Mouse (Mus musculus): ENCODE results near the gene Itih2.

Gene Itih2

DNA sequence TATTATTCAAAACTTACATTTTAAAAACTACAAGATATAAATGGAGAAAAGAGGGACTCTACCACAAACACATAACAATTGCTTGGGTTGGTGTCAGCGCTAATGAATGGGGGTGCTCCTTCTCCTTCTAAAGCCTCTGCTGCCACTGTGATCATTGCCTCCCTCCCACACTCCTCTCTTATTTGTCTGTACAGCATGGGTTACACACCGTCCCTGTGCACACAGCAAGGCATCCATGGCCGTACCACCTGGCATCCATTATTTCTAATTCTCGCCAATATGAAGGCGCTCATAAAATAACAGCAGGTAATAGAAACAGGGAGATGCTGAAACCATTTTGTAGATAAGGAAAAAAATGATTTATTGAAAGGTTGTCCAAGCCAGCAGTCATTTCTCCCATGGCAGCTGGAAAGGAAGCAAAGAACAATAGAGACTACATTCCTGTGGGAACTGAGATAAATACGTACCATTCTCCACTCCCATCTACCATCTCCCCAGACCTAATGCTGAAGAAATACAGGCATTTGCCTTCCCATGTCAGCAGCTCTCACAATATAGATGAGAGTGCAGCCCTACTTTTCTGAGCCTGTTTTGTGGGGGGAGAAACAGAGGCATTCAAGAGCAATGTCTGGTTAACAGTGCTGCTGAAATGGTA, 22.5 kb downstream of the Itih2 start:
- DNase-seq: no peak

DNA sequence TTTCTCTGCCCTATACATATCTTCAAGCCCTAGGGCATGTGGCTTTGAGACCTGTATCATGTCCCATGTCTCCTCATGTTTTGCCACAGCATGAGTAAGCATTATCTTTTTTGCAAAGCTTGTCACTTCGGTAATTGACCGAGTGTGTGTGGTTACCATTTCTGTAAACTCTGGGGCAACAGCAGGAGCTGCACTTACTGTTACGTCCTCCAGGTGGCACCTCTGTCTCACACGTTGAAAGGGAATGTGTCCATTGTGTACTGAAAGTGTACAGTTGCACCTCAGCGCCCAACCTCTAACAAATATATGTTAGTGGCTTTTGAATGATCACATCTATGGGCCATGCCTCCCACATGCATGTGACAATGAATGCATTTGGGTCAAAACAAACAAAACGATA, 30.0 kb downstream of the Itih2 start:
- DNase-seq: peak; percentile 44

DNA sequence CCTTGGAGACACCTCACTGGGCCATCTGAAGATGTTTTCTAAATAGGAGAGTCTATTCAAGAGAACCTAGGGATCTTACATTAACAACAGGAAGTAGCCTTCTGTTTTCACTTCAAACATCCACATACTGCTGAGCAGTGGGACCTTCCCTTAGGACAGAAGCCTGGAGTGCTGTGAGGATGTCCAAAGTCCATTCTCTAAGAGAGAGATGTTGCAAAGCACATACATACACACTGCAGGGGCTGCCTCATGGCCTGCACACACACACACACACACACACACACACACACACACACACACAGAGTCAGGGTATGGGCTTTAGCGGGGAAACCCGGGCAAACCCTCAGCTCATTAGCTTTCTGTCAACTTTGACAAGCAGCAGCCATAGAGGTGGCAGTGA, 30.7 kb downstream of the Itih2 start:
- DNase-seq: no peak

DNA sequence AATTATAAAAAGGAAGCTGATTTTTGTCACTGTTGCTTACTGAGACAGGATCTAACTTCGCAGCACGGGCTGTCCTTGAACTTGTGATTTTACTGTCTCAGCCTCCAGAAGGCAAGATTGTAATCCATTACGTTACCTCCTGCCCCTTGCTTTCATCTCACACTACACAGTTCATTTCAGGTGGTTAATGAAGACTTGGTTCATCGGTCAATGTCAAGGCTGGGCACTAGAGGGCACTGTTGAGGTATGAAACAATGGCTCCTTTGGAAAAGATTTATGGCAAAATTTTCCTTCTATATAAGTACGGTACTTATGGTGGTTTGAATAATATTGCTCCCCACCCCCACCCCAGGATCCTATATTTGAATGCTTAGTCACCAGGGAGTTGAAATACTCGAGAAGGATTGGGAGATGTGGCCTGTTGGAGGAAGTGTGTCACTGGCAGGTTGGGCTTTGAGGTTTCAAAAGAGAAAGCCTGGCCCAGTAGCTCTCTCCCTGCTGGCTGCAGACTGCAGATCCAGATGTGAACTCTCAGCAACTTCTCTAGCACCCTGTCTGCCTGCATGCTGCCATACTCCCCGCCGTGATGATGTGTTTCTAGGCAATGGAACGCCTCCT, 32.5 kb downstream of the Itih2 start:
- DNase-seq: peak; percentile 51

DNA sequence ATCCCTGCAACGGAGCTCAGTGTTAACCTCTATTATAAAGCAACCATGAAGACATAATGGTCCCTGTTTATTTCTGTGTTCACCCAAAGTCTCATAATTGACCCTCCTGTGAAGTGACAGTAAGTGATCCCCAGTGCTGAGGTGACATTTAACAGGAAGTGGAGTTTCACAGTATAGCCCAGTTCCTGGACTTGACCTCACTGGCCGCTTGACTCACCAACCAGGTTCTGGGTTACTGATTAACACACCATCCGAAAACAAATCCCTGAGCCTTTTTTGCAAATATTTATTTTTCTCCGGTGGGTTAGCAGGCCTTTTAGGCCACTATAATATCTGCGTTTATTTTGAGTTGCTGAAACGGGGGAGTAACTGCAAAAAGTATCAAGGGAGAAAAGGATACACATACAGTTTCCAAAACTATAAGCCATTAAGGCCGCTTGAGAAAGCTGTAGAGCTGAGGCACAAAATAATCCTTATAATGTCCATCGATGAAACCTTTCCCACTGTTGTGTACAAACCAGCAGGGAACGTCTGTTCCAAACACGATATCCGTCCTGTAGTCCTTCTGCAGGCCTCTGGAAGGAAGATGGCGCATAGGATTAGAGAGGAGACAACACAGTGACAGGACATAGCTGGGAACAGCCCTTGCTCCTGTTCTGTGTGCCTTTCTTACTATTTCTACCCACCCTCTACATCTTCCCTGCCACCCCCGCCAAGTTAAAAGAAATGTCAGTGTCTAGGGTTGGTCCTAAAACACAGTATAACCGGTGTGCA, 36.7 kb downstream of the Itih2 start:
- no peak for DNase-seq

DNA sequence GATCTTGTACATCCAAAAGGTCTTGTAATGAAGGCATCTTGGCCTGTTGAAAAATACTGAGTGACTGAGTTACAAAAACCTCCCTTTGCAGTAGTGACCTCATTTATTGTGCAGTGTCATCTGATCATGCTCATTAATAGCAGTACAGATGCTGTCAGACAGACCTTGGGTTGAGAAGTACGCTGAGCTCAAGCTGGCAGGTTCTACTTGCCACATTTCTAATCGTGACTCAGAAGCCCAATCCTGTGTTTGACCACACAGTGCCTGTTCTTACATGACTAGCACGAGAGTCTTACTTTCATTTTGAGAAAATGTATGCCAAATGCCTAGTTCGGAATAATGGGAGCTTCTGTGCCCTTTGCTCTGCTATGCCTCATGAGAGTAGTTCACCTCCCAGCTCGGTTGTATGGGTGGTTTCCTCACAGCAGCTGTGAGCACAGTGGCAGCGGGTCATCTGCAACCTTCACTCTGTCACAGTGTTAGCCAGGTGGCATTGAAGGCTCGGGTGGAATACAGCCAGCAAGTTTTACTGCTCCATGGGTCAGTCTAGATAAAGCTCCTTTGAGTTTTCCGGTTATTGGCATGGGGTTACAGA, 43.8 kb downstream of the Itih2 start:
- DNase-seq: no peak

DNA sequence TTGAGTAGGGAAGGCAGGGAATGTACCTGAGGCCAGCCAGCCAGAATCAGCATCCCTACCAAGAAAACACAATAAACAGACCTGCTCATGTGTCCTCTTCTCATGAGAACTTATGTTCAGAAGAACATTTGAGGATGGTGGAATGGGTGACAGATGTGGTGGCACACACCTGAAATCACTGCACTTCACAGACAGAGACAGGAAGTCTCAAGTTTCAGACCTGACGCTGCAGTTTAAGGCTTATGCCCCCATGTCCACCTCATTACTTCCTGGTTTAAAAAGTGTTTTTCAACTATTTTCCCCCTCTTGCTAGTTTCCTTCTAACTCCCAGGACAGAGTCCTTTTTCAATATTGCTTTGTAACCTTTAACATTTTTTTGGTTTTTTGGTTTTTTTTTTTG, 48.5 kb downstream of the Itih2 start:
- no peak for DNase-seq

DNA sequence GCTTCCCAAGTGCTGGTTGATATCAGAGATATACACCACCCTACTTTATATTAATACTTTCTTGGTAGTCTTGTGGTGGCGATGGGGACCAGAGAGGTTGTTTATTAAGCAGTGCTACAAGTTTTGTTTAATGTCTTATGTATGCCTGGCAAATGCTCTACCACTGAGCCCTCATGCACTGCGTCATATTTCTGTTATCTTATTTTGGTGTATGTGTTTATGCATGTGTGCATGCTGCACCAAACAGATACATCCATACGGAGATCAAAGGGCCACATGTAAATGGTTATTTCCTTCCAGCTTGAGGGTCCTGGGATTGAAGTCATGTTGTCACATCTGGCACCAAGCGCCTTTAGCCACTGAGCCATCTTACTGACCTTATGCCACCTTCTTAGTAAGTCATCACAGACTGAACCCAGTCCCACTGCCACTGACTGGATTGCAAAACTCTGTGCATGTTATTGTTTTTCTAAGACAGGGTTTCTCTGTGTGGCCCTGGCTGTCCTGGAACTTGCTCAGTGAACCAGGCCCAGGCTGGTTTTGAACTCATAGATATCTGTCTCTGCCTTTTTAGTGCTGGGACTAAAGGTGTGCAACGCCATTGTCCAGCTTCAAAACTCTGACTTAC, 49.6 kb downstream of the Itih2 start:
- DNase-seq: no peak

DNA sequence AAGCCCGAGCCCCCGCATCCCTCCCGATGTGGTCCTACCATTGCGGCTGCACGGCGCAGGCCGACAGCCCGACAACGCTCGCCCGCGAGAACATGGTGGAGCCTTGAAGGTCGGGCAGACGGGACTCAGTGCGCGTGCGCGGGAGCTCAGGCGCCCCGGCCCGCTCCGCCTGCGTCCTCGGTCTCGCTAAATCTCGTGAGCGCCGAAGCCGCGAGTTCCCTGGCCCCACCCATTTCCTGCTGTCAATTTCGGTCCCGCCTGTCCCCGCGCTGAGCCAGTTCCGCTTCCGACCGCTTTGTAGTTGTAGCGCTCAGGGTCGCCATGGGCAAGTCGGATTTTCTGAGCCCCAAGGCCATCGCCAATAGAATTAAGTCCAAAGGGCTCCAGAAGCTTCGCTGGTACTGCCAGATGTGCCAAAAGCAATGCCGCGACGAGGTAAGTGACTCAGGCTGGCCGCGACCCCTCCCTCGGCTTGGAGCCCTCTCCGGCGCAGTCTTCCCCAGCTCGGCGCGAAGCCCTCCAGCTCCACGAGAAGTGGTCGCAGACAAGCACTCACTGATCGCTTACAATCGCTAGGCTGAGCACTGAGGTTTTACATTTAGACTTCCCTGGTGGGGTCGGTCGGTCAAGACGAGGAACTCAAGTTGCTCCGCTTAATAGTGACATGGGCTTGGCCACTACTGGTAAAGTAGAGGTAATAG, 50.7 kb downstream of the Itih2 start, which contains the start of the genes Atp5c1 and Kin:
TSS of gene Atp5c1 (minus strand) at position 201 of the 701 bp plus-strand sequence.
TSS of gene Kin (plus strand) at position 284 of the 701 bp plus-strand sequence.
- peak; percentile 99 for DNase-seq

DNA sequence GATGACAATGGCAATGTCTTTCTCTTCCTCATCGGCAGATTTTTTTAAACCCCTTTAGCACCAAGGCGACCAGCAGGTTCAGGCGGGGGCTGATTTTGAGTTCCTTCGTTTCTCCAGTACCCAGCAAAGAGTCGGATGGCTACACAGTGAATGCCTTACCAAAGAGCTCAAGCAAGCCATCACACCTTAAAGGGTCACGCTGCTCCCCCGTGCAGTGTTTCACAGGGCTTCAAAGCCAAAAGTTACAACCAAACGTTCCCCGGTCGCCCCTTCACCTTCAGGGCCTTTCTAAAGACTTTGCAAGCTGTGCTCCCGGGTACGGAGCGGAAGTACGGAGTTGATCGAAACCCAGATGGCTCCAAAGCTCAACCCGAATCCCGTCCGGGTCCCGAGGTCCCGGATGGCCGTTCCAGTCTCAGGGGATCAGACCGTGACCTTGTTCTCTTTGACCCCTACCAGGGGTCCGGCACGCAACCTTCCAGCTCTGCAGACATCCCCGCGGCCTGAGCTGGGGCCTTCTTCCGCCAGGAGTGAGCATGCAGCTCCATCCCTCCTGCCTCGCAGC, 51.4 kb downstream of the Itih2 start:
- no peak for DNase-seq

DNA sequence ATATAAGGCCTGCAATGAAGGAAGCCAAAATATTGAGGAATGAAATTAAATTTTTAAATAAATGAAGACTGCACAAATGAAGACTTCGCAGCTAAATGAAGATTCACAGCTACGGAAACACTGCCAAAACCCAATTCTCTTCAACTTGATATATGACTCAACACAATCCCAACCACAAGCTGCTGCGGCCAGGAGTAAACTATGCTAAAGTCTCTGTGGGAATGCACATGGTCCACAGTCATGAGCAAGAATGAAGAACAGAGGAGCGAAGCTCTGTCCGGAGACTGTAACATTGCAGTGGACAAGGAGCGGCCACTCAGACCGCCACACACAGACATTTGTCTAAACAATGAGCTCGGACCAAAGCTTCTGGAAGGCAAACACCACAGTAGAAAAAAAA, 54.5 kb downstream of the Itih2 start:
- DNase-seq: no peak

DNA sequence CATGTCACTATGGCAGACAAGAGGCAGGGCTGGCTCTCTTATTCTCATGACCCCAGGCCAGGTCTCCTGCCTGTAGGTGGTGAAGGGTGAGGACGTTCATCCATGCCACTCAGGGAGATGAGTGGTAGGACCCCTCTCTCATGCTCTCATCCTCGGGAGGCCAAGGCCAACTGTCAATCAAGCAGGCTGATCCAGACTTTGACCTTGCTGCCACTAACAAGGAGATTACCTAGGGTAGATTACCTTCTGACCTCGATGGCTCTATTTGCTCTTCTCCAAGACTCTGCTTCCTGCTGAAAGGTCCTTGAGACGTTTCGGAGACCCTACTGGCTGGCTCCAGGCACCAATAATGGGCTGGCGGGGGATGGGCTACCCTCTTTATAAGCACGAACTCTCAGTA, 56.7 kb downstream of the Itih2 start:
- no peak for DNase-seq

DNA sequence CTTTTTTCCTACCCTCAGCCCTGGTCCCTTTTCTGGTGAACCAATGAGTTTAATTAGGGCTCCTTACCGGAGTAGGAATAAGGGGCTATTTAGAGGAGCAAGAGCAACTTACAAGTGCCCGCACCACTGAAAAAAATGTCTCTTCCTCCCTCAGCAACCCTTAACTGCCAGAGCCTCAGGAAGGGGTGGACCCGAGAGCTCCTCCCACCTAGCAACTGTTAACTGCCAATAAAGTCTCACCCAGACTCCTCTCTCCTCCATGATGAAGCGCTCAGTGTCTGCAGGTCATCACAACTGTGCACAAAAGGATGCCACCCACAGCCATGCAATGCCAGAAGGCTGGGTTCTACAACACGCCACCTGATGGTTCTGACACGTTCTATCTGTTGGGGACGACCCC, 59.4 kb downstream of the Itih2 start:
- DNase-seq: no peak

DNA sequence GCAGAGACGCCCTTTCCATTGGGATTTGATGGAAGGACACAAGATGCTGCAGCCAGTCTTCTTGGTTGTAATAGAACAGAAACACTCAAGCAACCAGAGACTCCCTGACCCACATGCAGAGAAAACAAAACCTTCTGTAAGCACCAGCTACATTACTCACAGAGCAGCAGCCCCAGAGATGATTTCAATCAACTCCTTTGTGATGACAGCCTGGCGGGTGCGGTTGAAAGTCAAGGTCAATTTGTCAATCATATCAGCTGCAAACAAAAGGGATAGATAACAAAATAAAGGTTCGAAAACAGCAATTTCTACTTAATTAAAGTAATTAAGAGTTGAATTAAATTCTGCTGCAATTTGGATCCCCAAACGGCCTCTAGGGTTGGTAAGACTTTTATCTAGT, 72.4 kb downstream of the Itih2 start:
- DNase-seq: no peak

DNA sequence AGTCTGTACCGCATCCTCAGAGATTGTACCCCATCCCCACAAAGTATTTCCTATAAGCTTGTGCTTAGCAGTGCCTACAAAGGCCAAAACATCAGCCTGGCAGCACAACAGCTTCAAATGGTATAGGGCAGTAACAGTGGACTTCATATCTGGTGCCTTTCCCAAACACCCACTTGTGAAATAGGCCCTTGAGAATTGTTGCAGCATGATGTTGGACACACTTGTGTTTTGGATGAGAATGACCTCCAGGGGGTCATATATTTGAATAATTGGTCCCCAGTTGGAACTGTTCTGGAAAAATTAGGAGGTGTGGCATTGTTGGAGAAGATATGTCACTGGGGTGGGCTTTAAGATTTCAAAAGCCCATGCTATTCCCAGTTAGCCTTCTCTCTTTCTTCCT, 79.2 kb downstream of the Itih2 start:
- no peak for DNase-seq

DNA sequence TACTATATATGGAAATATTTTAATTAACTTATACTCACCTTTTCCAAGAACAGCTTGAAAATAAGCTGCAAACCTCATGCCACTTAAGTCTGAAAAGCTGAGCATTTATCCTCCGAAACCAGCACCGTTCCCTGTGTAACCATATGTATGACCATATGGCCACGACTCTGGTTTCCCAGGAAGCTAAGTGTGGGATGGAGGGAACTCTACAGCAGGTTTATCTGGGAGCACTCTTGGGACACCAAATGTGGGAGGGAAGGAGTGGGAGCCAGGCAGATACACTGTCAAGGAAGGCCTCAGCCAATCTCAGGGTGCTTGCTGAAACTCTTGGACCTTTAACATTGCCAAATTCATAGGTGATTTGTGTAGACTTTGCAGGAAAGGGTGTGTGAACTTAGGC, 80.3 kb downstream of the Itih2 start:
- DNase-seq: no peak

DNA sequence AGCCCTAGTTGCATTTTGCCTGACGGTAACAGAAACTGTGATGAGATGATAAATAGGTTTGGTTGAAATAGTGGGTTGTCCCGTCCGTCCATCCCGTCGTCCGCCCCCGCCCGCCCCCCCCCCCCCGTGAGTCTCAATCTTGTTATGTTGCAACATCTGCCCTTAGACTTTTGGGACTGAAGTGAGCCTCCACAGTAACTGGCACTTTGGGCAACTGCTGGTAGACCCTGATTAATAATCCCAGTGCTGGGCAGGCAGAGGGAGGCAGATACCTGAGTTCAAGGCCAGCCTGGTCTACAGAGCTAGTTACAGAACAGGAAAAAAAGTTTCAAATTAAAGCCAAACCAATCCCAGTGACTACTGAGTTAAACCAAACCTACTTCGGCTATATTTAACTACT, 81.7 kb downstream of the Itih2 start:
- DNase-seq: no peak

DNA sequence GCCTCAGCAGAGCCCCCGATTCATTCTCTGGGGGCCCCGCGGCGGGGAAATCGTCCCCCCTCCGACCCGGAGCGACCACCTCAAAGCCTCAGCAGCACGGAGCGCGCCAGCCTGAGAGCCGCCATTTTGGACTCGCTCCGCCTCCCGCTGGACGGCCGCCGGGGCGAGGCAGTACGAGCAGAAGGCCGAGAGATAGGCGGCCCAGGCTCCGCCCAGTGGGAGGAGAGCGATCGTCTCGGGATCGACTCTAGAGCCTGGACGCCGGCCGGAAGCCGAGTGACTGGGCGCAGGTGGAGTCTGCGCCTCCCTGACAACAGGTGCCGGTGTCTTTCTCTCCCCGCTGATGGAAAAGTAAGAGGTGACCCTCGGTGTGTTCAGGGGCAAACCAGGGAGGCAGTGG, 82.7 kb downstream of the Itih2 start, which contains the start of gene Taf3:
TSS of gene Taf3 (minus strand) at position 136 of the 400 bp plus-strand sequence.
- DNase-seq: peak; percentile 97

DNA sequence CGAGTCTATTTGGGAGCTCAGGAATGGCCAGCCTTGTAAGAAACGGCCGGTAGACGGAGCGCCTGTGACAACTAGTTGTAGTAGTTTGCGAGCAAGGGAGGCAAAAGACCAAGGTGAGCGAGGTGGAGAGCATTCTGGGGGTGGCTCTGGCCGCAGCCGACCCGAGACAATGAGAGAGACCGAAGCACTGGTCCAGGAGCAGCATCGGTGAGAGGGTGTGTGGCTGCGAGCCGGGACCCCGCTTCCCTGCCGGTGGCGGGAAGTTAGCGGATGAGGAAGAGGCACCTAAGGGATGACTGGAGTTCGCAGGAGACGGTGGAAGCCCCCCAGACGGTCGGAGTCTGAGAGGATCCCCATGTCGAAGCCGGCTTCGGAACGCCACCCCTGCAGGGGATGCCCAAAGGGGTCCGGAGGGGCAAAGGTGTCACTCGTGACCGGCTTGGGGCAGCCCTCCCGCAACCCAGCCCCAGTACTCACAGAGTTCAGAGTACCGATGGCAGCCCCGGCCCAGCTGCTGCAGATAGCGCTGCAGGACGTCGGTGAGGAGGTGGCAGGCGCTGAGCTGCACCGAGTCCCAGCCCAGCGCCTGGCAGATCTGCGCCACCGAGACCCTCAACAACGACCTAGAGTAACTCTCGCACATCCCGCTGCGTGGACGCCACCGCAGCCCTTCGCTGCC, 83.3 kb downstream of the Itih2 start:
- DNase-seq: peak; percentile 21

All from lung, postnatal 10 days (tissue).